Mouse (Mus musculus) cerebellum, adult 9-10 months (tissue): ENCODE data around the gene Psme2b.
"Not testable (repeated sequence)": the region's sequence is repeated elsewhere in the genome, so short reads cannot be mapped to it uniquely, and the experiment has no call there.

Experiments used
- DNase-seq: peaks from one replicate; pipeline ENCODE4 v3.0.0; 2022

Gene Psme2b

DNA sequence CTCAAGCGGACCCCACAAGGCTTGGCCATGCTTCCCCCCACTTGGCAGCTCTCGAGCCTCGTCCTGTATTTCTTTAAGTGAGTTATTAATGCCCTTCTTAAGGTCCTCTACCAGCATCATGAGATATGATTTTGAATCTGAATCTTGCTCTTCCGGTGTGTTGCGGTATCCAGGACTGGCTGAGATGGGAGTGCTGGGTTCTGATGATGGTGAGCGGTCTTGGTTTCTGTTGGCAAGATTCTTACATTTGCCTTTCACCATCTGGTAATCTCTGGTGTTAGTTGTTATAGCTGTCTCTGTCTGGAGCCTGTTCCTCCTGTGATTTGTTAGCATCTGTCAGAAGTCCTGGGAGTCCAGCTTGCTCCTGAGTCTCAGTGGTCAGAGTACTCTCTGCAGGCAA lies at the start of gene Psme2b:
Gene Psme2b, minus strand, starts transcription at position 101 of the 400 bp plus-strand sequence.
- not testable (repeated sequence) for DNase-seq

DNA sequence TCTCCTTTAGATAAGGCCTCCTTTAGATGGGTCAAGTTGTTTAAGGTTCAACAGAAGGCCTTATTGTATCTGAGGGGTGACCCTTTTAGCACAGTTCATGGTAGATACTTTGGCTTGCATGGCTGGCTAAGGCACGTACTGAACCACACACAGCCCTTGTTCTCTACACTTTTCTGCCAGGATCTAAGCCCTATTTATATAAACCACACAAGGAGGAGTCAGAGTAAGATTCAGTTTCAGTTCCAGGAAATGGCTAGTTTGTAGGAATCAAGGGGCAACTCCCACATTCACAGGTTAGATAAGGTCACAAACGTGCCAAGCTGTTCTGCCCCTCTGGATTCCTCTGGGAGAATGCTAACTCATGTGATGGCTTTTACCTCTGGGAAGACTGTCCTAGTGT lies 48.0 kb upstream of the Psme2b start, which contains the start of gene Tgtp1:
Gene Tgtp1, minus strand, starts transcription at position 155 of the 400 bp plus-strand sequence.
- not testable (repeated sequence) for DNase-seq

GRCm38 (mm10) chr11:48993296-48993695 lies 47.3 kb upstream of the Psme2b start:
- DNase-seq = not testable (repeated sequence)

GRCm38 (mm10) chr11:48991740-48992520 lies 45.9 kb upstream of the Psme2b start, which contains the start of gene Gm12185:
Gene Gm12185, minus strand, starts transcription at chr11:48992226.
- DNase-seq = not testable (repeated sequence)

GRCm38 (mm10) chr11:48989981-48990380 lies 44.0 kb upstream of the Psme2b start:
- DNase-seq = not testable (repeated sequence)

GRCm38 (mm10) chr11:48988219-48988618 lies 42.2 kb upstream of the Psme2b start:
- not testable (repeated sequence) for DNase-seq

DNA sequence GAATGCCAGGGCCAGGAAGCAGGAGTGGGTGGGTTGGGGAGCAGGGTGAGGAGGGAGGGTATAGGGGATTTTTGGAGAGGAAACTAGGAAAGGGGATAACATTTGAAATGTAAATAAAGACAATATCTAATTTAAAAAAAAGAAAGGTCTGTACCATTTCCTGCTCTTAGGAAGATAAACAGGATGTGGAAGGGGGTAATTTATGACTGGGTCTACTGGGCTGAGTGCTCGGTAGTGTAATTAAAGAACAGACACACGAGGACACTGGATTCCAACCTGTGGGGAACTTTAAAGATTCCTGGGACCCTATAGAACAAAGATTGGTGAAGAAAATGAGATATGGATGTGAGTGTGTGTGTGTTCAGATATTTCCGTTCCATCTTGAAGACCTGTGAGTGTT lies 36.9 kb upstream of the Psme2b start:
- DNase-seq = not testable (repeated sequence)

- DNase-seq = not testable (repeated sequence)
Measured at GRCm38 (mm10) chr11:48980052-48980451, 34.1 kb upstream of the Psme2b start.

DNA sequence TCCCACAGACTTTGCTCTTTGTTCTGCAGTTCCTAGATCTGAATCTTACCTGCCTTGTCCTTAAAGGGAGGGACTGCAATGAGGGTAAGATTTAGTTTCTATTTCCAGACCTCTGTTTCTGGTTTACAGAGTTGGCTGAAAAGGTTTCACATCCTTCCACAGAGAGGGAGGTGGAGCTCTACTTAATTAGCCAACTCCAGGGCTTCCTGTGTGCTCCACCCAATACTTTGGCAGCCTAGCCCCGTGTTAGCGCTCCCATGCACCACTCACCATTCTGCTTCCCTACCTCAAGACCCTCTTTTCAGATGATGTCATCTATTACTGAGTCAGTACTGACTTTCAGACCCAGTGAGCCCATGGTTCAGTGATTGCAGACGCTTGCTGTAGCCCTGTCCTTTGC lies 33.3 kb upstream of the Psme2b start, which contains the start of gene 9930111J21Rik1:
Gene 9930111J21Rik1, minus strand, starts transcription at position 148 of the 400 bp plus-strand sequence.
- not testable (repeated sequence) for DNase-seq

DNA sequence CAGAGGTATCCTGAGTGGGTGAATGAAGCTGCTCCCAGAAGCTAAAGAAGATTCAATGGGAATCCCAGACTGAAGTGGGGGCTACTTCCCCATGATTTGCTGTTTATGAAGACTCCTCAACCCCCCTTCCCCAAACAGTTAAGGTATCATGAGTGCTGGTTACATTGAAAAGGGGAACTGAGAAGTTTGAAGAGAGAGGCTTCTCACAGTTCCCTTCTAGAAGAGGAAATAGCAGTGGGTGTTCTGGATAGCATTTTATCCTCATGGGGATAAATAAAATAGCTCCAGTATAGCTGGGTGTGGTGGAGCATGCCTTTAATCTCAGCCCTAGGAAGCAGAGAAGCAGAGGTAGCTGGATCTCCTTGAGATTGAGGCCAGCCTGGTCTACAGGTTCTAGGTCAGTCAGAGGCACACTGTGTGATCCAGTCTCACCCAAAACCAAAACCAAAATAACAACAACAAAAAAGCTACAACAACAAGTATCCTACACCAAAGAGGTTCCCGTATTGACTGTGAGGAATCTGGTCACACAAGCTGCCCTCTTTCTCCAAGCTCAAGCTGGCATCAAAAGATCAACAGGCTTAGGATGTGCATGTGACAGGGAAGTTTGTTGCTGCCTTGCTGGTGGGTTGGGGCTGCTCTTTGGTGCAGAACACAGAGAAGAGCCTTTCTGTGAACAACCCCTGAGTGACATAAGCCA lies 32.4 kb upstream of the Psme2b start, which contains the start of gene Olfr56:
Gene Olfr56, plus strand, starts transcription at position 650 of the 700 bp plus-strand sequence.
- DNase-seq = not testable (repeated sequence)

GRCm38 (mm10) chr11:48974686-48975085 lies 28.7 kb upstream of the Psme2b start:
- not testable (repeated sequence) for DNase-seq

DNA sequence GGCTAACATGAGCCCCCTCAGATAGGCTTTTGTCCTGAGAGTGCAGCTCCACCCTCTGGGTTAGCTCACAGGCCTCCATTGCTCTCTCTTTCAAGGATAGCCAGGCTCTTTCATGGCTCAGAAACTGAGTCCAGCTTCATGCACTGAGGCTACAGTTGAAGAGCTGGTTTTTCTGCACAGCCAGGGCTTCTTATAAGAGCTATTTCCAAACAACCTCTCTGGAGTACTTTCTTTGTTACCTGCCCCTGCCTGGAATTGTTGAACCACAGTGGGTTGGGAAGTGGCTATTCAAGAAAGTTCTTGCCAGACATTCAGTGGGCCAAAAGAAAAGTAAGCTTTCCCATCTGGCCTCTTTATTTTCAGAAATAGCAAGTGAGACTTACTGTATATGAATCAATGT lies 6.7 kb downstream of the Psme2b start:
- not testable (repeated sequence) for DNase-seq

GRCm38 (mm10) chr11:48935291-48935690 lies 10.7 kb downstream of the Psme2b start:
- not testable (repeated sequence) for DNase-seq

GRCm38 (mm10) chr11:48933923-48934322 lies 12.1 kb downstream of the Psme2b start:
- DNase-seq = not testable (repeated sequence)

DNA sequence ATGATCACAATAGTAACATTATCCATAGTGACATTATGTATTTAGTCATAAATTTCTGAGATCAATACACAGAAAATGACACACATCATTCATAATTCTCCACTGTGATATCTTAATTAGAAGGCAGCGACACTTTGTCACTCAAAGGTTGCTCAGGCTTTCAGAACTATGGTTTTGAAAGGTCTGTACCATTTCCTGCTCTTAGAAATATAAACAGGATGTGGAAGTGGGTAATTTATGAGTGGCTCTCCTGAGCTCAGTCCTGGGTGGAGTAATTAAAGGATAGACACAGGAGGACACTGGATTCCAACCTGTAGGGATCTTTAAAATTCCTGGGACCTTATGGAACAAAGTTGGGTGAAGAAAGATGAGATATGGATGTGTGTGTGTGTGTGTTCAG lies 12.6 kb downstream of the Psme2b start:
- not testable (repeated sequence) for DNase-seq

GRCm38 (mm10) chr11:48928068-48928467 lies 17.9 kb downstream of the Psme2b start:
- not testable (repeated sequence) for DNase-seq

- DNase-seq = not testable (repeated sequence)
Measured at GRCm38 (mm10) chr11:48926437-48926836, 19.6 kb downstream of the Psme2b start.

DNA sequence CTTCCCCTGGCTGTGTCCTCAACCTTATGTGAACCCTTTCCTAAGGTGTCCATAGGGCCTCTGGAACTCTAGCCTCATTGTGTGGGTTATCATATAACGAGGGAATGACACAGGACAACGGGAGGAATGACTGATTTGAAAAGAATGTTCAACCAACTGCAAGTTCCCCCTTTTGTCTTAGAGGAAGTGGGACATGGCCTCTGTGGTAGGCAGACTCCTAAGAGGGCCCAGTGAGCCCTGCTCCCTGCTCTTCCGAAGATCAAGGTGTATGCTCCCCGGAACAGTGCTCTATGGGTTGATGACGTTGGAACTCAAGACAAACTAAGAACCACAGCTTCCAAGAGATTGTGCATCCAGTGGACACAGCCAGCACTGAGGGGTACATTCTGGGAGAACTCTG lies 22.2 kb downstream of the Psme2b start:
- not testable (repeated sequence) for DNase-seq

GRCm38 (mm10) chr11:48918380-48918779 lies 27.6 kb downstream of the Psme2b start:
- no peak for DNase-seq

DNA sequence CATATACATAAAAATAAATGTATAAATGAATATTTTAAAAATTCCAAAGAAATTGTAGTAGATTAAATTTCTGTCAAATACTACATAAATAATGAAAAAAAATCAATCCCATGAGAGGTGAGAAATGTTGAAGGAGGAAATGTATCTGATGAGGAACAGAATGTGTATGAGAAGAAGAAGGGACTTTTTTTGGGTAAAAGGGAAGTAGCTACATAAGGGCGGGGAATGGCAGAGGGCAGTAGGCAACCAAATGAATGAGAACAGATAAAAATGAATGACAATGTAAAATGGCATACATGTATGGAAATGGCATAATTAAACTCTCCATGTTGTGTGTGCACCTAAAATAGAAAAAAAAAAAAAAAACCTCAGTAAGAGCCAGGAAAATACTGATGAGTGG lies 32.4 kb downstream of the Psme2b start:
- no peak for DNase-seq

GRCm38 (mm10) chr11:48908459-48908858 lies 37.5 kb downstream of the Psme2b start:
- no peak for DNase-seq

DNA sequence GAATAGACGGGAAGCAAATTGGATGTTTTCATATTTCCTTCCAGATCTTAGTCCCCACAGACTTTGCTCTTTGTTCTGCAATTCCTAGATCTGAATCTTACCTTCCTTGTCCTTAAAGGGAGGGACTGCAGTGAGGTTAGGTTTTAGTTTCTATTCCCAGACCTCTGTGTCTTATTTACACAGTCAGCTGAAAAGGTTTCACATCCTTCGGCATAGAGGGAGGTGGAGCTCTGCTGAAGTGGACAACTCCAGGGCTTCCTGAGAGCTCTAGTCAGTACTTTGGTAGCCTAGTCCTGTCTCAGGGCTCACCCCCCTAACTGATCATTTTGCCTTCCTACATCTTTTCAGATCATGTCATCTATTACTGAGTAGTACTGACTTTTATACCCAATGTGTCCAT lies 44.0 kb downstream of the Psme2b start, which contains the start of gene Gm5431:
Gene Gm5431, minus strand, starts transcription at position 194 of the 400 bp plus-strand sequence.
- no peak for DNase-seq

DNA sequence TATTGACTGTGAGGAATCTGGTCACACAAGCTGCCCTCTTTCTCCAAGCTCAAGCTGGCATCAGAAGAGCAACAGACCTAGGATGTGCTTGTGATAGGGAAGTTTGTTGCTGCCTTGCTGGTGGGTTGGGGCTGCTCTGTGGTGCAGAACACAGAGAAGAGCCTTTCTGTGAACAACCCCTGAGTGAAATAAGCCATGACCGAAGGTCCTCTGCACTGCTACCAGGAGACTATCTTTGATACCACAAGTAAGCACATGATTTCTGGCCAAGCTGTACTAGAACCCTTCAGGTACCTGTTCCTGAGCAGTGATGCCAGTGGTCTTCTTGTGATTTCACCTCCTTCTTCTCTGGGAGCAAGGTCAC lies 44.4 kb downstream of the Psme2b start:
- DNase-seq = not testable (repeated sequence)
